Mouse (Mus musculus): Measurements from ENCODE around the gene 1700030K09Rik.

The 1700030K09Rik gene

GRCm38 (mm10) chr8:72443338-72443993 is at the start of gene 1700030K09Rik, which contains the start of gene Calr3:
Gene 1700030K09Rik (plus strand): TSS chr8:72443880.
Gene Calr3 (minus strand): TSS chr8:72443870.
- DNase-seq = peak; percentile 98 to 99

GRCm38 (mm10) chr8:72401381-72401780 is 42.3 kb upstream of the 1700030K09Rik start:
- DNase-seq = no peak

DNA sequence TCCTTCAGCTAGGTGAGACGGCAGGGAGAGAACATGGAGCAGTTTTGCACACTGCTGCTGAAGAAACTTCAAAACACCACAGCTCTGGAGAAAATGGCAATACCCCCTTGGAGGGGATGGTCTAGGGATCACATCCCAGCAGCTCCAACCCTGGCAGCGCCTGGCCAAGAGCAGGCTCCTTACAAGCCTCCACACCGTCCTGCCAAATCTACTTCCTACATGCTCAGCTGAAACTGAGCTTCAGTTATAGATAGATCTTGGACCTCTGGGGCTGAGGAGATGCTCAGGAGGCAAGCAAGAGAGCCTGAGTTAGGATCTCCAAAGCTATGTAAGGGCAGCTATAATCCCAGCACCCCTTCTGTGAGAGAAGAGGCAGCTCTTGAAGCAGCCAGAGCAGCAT is 40.7 kb upstream of the 1700030K09Rik start:
- no peak for DNase-seq

DNA sequence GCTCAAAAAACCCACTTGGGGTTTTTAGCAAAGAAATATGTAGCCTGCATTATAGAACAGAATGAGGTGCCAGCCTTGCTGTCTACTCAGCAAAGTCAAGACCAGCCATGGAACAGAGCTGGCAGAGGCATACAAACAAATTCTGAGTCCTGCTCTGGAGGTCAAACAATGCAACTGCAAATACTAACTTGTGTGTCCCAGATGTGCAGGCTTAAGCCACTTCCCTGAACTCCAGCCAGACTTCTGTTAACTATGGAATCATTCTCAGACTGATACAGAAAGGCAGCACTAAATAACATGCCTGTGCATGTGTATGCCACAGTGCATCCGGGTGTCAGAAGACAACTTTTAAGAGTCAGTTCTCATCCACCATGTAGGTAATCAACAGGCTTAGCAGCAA is 35.8 kb upstream of the 1700030K09Rik start:
- no peak for DNase-seq

DNA sequence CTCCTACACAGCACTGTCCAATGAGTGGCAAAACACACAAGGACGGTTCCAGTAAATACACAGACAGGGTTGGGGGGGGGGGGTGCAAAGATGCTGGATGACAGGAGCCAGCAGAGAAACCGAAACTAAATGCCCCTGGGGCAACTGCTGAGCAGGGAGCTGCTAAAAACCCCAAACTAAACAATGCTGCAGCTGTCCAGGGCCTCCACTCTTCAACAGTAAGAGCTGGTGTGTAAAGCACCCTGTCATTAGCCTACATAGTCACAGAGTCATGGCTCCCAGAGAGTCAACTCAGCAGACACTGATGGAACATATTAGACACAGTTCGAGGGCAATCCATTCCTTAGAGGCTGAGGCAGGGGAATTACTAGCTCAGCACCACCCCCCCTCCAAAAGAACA is 34.2 kb upstream of the 1700030K09Rik start:
- no peak for DNase-seq

DNA sequence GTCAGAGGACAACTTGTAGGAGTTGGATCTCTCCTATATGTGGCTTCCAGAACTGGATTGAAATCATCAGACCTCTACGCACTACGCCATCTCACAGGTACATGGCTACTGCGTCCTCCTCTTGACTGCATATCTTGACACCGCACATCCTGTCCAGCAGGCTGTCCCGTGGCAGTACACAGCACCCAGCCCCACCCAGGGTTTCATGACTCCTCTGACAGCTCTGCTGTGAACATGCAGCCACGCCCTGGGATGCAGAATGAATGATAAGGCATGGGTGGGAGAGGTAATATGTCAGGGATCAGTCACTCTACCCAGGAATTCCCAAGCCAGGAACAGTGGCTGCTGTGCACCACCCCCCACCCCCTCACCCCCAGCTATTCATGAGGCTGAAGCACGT is 29.8 kb upstream of the 1700030K09Rik start:
- DNase-seq = no peak

DNA sequence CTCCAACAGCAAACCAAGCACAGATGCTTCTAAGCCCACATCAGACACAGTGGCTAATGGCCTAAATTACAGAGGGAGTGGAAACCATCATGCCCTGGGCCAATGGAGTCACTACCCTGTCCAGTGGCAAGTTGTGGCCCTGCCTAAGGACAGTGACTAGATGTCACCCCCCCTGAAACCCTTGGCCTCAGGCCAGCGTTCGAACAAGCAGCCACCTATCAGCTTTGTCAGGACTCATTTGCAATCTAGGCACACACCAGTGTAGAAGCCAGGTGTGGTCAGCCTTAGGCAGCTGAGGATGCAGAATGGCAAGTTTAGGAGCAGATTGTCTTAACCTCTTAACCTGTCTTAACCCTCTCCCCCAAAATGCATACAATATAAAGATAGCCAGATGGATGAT is 28.4 kb upstream of the 1700030K09Rik start:
- DNase-seq = peak; percentile 30 to 36

- no peak for DNase-seq
Observed at GRCm38 (mm10) chr8:72418073-72418472, 25.6 kb upstream of the 1700030K09Rik start.

DNA sequence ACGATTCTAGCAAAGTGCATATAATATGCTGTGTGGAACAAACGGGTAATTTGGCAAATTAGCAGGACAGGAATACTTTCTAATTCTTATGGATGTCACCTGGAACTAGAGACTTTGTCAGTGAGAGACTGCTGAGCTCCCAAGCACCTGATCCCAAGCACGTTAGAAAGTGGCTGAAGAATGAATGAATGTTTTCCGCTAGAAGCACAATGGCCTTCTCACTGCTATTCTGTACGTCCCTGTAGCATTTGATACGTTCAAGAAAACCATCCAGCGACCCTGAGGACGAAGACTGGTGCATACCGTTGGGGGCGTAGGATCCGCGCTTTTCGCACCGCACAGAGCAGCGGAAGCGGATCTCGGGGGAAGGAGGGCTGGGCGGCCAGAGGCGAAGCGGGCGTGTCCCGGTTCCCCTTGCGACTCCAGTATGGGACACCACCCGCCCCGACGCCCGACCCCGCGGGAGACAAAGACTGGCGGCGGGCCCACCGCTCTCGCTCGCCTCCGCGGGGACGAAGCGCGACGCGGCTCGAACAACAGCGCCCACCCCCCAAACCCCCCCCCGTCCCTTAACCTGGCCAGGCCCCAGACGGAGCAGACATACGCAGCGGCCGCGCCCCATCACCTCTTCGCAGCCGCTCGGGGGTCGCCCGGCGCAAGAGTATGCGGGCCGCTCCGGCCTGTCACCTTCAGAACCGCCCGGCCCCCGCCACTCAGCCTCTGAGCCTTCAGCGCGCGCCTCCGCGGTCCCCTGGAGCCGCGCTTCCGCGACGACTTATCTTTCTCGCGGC is 22.9 kb upstream of the 1700030K09Rik start:
- DNase-seq = peak; percentile 76

GRCm38 (mm10) chr8:72421362-72422335 is 22.0 kb upstream of the 1700030K09Rik start, which contains the start of gene Eps15l1:
Gene Eps15l1 (minus strand): TSS chr8:72421460.
- peak; percentile 99 to 100 for DNase-seq

- peak in 1 of 2 experiments; percentile 14 for DNase-seq
Observed at GRCm38 (mm10) chr8:72422926-72423325, 20.8 kb upstream of the 1700030K09Rik start.

GRCm38 (mm10) chr8:72429676-72430075 is 14.0 kb upstream of the 1700030K09Rik start:
- no peak for DNase-seq

DNA sequence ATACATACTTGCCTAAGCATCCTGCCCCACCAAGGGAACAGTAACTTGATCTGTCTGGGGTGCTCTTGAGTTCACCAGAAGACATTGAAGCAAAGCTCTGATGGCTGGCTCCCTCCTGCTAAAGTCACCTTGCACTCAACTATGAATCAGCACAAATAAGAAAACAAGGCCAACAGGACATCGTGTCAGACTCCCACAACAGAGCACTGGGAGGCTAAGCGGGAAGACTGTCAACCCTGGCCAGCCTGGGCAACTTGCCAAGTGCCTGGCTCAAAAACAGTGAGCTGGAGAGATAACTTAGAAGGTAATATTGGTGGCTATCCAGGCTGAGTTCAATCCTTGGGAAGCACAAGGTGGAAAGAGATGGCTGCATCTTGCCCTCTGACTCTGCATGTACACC is 8.7 kb upstream of the 1700030K09Rik start:
- peak; percentile 59 to 71 for DNase-seq

GRCm38 (mm10) chr8:72438248-72439015 is 5.2 kb upstream of the 1700030K09Rik start:
- DNase-seq = no peak

DNA sequence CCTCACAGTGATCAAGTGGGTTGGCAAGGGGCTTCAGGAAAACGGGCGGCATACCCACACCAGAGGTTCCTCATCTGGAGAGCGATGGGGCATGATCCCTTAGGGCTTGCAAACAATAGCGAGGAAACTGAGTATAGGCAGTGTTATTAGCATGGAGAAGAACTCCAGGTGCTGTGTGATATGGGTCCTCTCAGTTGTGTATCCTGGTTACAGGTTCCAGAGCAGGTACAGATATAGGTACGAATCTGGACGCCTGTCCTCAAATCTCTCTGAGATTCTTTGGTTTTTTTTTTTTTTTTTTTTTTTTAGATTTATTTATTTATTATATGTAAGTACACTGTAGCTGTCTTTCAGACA is 292 bp downstream of the 1700030K09Rik start:
- DNase-seq = no peak

DNA sequence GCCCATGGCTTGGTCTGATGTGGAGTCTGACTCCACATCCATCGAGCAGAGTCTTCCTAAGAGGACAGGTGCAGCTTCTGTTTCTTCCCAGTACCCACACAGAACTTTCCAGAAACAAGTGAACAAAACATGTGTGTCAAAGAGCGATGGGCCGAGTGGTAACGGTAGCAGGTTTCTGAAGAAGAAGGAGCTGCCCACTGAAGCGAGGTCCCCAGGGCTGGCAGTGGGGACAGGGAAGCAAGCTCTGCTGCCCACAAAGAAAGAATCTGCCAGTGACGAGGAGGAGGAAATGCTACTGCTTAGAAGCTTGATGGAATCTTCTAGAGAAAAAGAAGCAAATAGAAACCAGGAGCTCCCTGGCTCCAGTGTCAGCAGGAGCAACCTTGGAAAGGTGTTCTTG is 1.4 kb downstream of the 1700030K09Rik start:
- DNase-seq = no peak

GRCm38 (mm10) chr8:72451516-72451915 is 7.8 kb downstream of the 1700030K09Rik start:
- DNase-seq = no peak

GRCm38 (mm10) chr8:72453904-72454303 is 10.2 kb downstream of the 1700030K09Rik start:
- no peak for DNase-seq

DNA sequence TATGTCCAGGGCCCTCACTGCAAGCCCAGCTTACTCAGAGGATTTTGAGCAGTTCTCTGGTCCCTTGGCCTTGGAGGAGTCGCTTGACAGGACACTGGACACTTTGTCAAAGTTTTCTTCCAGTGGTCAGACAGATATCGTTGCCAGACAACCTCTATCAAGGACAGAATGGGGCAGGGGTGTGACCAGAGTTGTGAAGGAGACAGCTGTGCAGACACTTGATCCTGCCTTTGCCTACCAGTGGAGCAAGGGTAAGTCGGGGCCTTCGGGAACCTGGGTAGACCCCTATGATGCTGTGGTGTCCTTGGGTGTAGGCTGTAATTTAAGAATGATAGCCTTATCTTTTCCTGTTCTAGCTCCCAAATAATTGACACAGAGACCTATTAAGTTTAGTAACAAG is 11.6 kb downstream of the 1700030K09Rik start:
- DNase-seq = no peak

- no peak for DNase-seq
Observed at GRCm38 (mm10) chr8:72457806-72458205, 14.1 kb downstream of the 1700030K09Rik start.

DNA sequence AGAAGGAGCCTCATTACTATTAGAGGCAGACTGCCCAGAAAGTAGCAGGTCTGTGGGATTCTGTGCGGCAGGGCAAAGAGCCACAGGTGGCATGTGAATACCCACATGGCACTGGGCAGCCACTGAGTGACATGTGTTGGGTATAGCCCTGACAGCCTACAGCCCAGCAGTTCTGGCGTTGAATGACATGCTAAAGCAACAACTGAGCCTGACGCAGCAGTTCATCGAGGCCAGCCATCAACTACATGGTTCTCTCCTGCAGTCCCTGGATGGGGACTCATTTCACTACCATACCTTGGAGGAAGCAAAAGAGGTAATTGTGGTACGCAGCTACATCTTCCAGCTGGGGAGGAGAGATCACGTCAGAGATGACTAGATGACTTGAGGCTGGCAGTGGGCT is 14.8 kb downstream of the 1700030K09Rik start:
- no peak for DNase-seq

DNA sequence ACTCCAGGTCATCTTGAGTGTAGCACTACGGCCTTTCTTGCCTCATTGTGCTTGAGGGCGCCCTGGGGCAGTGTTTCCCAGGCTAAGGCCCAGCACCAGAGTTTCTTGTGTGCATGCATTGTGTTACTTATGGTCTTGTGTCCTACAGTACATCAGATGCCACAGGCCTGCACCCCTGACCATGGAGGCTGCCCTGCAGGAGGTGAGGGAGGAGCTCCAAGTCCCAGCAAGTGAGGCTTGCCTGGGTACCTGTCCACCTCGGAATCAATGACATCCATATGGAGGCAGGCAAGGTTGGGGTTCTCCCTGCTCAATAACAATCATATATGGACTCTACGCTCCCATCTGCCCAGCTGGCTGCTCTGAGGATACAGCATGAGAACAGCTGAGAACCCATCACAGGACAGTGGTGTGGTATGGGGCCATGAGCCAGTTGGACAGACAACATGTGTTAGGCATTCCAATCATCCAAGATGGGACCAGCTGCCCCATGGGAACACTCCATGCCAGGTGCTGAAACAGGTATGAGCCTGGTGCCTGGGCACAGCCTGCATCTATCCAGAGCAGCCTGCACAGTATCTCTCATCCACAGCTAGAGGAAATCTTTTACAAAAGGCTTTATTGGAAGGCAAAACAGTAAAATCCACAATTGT is 16.3 kb downstream of the 1700030K09Rik start:
- DNase-seq = no peak
